Mouse (Mus musculus): ENCODE data around the gene Omp. TPM values are rescaled to one million over a fixed set of nuclear protein-coding genes. Genes with fewer than 3 reads are reported as not detected.

Omp gene
- total and polyA plus RNA-seq, 2 experiments = 0.12 to 0.18 TPM

DNA sequence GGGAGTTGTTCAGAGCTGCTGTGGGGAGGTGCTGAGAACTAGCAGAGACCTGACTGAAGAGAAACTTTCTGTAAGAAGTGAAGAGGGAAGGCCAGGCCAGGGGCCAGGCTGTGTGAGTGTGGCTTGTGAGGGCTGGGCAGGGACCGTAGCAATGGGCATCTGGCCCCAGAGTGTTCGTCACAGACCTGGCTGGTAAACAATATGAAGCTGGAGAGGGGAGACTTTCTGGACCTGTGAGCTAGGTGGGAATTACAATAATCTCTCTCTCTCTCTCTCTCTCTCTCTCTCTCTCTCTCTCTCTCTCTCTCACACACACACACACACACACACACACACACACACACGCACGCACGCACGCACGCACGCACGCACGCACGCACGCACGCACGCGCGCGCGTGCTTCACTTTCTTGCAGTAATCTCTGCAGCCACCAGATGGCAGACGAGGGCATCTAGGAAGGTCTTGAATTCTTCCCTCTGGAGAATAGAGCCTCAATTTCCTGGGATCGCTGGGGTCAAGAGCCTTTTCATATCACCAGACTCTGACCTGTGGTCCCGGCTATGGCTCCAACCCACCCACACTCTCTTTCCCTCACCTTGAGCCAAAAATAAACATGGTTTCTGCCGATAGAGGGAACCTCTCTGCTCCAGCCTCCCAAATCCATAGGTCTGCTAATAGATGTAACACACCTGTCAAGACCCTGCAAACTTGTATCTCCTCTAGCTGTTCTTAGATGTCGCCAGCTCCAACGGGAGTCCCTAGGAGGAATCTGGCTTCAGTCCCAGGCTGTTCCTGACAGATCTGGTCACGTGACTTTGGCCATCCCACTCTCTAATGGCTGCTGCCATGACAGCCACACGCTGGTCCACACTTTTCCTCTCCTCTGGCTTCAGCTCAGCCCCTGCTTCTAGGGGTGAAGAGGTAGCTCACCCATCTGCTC lies 42.0 kb downstream of the Omp start:
- H3K27ac ChIP-seq (replicated peaks; ENCODE audit: insufficient read depth, low read depth, low read length) = peak overlapping the region; percentile 94
- 4% methylated on average over 22 of the region's 26 CpGs for WGBS

DNA sequence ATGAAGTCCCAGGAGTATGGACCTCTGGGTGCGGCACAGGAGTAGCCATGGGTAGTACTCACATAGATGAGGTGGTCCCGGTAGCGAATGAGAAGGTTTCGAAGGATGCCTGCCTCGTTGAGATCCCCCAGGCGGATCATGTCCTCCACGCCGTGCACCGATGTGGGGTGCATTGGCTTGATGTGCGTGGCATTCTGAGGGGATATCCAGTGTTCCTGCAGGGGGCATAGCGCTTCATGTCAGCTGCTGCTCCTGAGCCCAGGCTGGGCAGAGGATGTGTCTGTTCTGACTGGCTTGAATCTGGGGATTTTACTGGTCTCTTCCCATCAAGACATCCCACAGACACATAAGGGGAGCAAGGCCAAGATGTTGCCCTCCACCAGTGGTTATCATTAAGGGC lies 42.8 kb downstream of the Omp start:
- DNase-seq (ENCODE audit: extremely low read depth, low read depth, low spot score) = no peak
- peaks cover 28% of the 10 kb centered on the region for H3K4me1 ChIP-seq (ENCODE audit: control insufficient read depth, insufficient read depth, low read length)
- 95% methylated on average over 11 of the region's 11 CpGs for WGBS
- no peaks in the 10 kb centered on the region for H3K27me3 ChIP-seq (ENCODE audit: control insufficient read depth, insufficient read depth, low read length)
- H3K9ac ChIP-seq (ENCODE audit: low read depth, low read length) = no peak overlapping the region
- no peak overlapping the region for H3K27ac ChIP-seq (replicated peaks; ENCODE audit: insufficient read depth, low read depth, low read length)
- peaks cover 5% of the 10 kb centered on the region; the same call in 1 of the 2 replicates for H3K79me2 ChIP-seq (ENCODE audit: control insufficient read depth, insufficient read depth, low read length)
- H3K4me3 ChIP-seq (ENCODE audit: insufficient read depth, low read depth, low read length) = no peak overlapping the region
- TF ChIP-seq POLR2A (IDR thresholded peaks at IDR 0.05; ENCODE audit: extremely low read depth, insufficient read depth, low read length) (no peak), CTCF (IDR thresholded peaks at IDR 0.05; ENCODE audit: low read depth, low read length) (no peak)
- no peaks in the 10 kb centered on the region for H3K36me3 ChIP-seq (ENCODE audit: control insufficient read depth, insufficient read depth, low read length)

More for the DNA sequence above, 42.0 kb downstream of the Omp start:
- peak overlapping the region; percentile 32 for H3K9ac ChIP-seq (ENCODE audit: low read depth, low read length)
- TF ChIP-seq POLR2A (IDR thresholded peaks at IDR 0.05; ENCODE audit: extremely low read depth, insufficient read depth, low read length) = no peak
- peak; percentile 71 for TF ChIP-seq CTCF (IDR thresholded peaks at IDR 0.05; ENCODE audit: low read depth, low read length)
- peak; percentile 67 for DNase-seq (ENCODE audit: extremely low read depth, low read depth, low spot score)
- H3K36me3 ChIP-seq (ENCODE audit: control insufficient read depth, insufficient read depth, low read length) = no peaks in the 10 kb centered on the region
- H3K4me1 ChIP-seq (ENCODE audit: control insufficient read depth, insufficient read depth, low read length) = peaks cover 28% of the 10 kb centered on the region
- H3K4me3 ChIP-seq (ENCODE audit: insufficient read depth, low read depth, low read length) = peak overlapping the region; percentile 31
- peaks cover 5% of the 10 kb centered on the region; the same call in 1 of the 2 replicates for H3K79me2 ChIP-seq (ENCODE audit: control insufficient read depth, insufficient read depth, low read length)
- no peaks in the 10 kb centered on the region for H3K27me3 ChIP-seq (ENCODE audit: control insufficient read depth, insufficient read depth, low read length)

GRCm38 (mm10) chr7:98097557-98097956 lies 47.7 kb downstream of the Omp start:
- DNase-seq (ENCODE audit: extremely low read depth, low read depth, low spot score) = no peak
- Histone ChIP-seq H3K27ac (replicated peaks; ENCODE audit: insufficient read depth, low read depth, low read length) (no peak overlapping the region), H3K4me1 (ENCODE audit: control insufficient read depth, insufficient read depth, low read length) (no peaks in the 10 kb centered on the region), H3K4me3 (ENCODE audit: insufficient read depth, low read depth, low read length) (no peak overlapping the region), H3K27me3 (ENCODE audit: control insufficient read depth, insufficient read depth, low read length) (no peaks in the 10 kb centered on the region), H3K36me3 (ENCODE audit: control insufficient read depth, insufficient read depth, low read length) (no peaks in the 10 kb centered on the region), H3K9ac (ENCODE audit: low read depth, low read length) (no peak overlapping the region), H3K79me2 (ENCODE audit: control insufficient read depth, insufficient read depth, low read length) (no peaks in the 10 kb centered on the region)
- TF ChIP-seq CTCF (IDR thresholded peaks at IDR 0.05; ENCODE audit: low read depth, low read length) (no peak), POLR2A (IDR thresholded peaks at IDR 0.05; ENCODE audit: extremely low read depth, insufficient read depth, low read length) (no peak)
- 98% methylated on average over 8 of the region's 8 CpGs for WGBS

- no peak overlapping the region for H3K27ac ChIP-seq (replicated peaks; ENCODE audit: insufficient read depth, low read depth, low read length)
- no peaks in the 10 kb centered on the region for H3K36me3 ChIP-seq (ENCODE audit: control insufficient read depth, insufficient read depth, low read length)
- no peak for DNase-seq (ENCODE audit: extremely low read depth, low read depth, low spot score)
- H3K27me3 ChIP-seq (ENCODE audit: control insufficient read depth, insufficient read depth, low read length) = no peaks in the 10 kb centered on the region
- no peaks in the 10 kb centered on the region for H3K79me2 ChIP-seq (ENCODE audit: control insufficient read depth, insufficient read depth, low read length)
- TF ChIP-seq CTCF (IDR thresholded peaks at IDR 0.05; ENCODE audit: low read depth, low read length) (no peak), POLR2A (IDR thresholded peaks at IDR 0.05; ENCODE audit: extremely low read depth, insufficient read depth, low read length) (no peak)
- WGBS = 98% methylated on average over 4 of the region's 4 CpGs
- H3K4me3 ChIP-seq (ENCODE audit: insufficient read depth, low read depth, low read length) = no peak overlapping the region
- H3K9ac ChIP-seq (ENCODE audit: low read depth, low read length) = no peak overlapping the region
- H3K4me1 ChIP-seq (ENCODE audit: control insufficient read depth, insufficient read depth, low read length) = no peaks in the 10 kb centered on the region
Measured at GRCm38 (mm10) chr7:98095852-98096251, 49.5 kb downstream of the Omp start.

Other genes starting within 250 kb of the Omp start
- not detected in 2 replicates for gene Gdpd4, start 225.5 kb downstream of the Omp start, total RNA-seq (2014; rRNA removed)
- not detected in 2 replicates for gene Gdpd4, start 225.5 kb downstream of the Omp start, polyA plus RNA-seq (2012; rRNA removed)
- 7.0 and 11.5 TPM in 2 replicates for gene Myo7a, start 26.0 kb downstream of the Omp start, total RNA-seq (2014; rRNA removed)
- gene Myo7a, start 26.0 kb downstream of the Omp start, polyA plus RNA-seq (2012; rRNA removed) = 8.2 and 11.0 TPM in 2 replicates
- 1.0 and 1.6 TPM in 2 replicates for gene Capn5, start 32.8 kb upstream of the Omp start, total RNA-seq (2014; rRNA removed)
- 2.2 TPM in 2 replicates for gene Capn5, start 32.8 kb upstream of the Omp start, polyA plus RNA-seq (2012; rRNA removed)
- gene B3gnt6, start 54.0 kb upstream of the Omp start, total RNA-seq (2014; rRNA removed) = not detected in 2 replicates
- 0.04 and 0.12 TPM in 2 replicates for gene B3gnt6, start 54.0 kb upstream of the Omp start, polyA plus RNA-seq (2012; rRNA removed)
- gene Acer3, start 175.7 kb upstream of the Omp start, total RNA-seq (2014; rRNA removed) = 16.8 and 19.7 TPM in 2 replicates
- 7.4 and 12.2 TPM in 2 replicates for gene Acer3, start 175.7 kb upstream of the Omp start, polyA plus RNA-seq (2012; rRNA removed)
- gene Tsku, start 215.8 kb upstream of the Omp start, total RNA-seq (2014; rRNA removed) = 10.1 and 15.4 TPM in 2 replicates
- gene Tsku, start 215.8 kb upstream of the Omp start, polyA plus RNA-seq (2012; rRNA removed) = 57.1 and 103 TPM in 2 replicates